Mouse (Mus musculus): ENCODE measurements around the gene Cacna1a. TPM values are rescaled to one million over a fixed set of nuclear protein-coding genes. Genes with fewer than 3 reads are reported as not detected.

Cacna1a gene
- polyA plus RNA-seq, 1 experiment from 2014 or later = 3.8 TPM

- Histone ChIP-seq H3K27me3 (ENCODE audit: insufficient read depth, low read length) (peaks cover 28% of the 10 kb centered on the region), H3K27ac (ENCODE audit: low read depth) (no peak overlapping the region), H3K9me3 (ENCODE audit: low read depth, low read length) (no peaks in the 10 kb centered on the region), H3K4me1 (ENCODE audit: insufficient read depth) (no peaks in the 10 kb centered on the region), H3K4me3 (ENCODE audit: low read depth, low read length) (no peak overlapping the region), H3K36me3 (ENCODE audit: insufficient read depth) (no peaks in the 10 kb centered on the region), H3K4me2 (no peak overlapping the region), H3K9ac (no peak overlapping the region)
- DNase-seq (no peak), ATAC-seq (ENCODE audit: insufficient read depth) (no peak)
- no peak for TF ChIP-seq CTCF (IDR thresholded peaks at IDR 0.05; ENCODE audit: low read depth)
- WGBS = 75% methylated on average over 4 of the region's 4 CpGs
Measured at GRCm38 (mm10) chr8:84553617-84554016, 165.4 kb downstream of the Cacna1a start.

DNA sequence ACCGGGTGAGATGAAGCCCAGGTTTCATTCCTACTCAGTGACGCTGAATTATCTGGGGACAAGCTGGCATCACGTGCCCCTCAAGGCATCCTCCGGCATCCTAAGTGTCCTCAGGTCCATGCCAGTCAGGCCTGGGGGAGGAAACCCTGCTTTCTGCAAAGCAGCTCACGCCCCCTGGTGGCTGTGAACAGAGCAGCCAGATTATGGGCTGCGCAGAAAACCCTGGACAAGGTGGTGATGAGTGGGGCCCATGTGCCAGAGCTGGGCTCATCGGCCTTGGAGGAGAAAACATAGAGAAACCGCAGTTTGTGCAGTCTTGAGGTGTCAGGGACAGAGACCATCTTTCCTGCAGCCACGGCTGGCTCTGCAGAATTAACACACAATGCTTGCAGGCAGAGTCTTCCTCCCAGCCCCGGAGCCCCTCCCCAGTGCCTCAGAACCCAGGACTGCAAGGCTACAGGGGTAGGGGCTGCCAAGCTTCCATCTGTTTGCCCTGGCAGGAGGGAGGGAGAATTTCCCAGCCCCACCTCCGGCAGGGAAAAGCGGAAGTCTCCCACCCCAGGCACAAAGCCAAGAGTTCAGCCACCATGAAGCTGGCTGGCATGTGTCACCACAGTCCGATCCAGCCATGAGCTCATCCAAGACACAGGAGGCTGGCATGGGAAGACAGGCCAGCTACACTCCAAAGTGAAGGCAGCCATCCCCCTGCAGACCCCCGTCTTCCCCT, 166.2 kb downstream of the Cacna1a start:
- peak; percentile 83 for DNase-seq
- peak; percentile 80 for ATAC-seq (ENCODE audit: insufficient read depth)
- Histone ChIP-seq H3K4me2 (0 out of 2 replicates have a peak overlapping the region, but pooled peaks have one; percentile 10), H3K4me1 (ENCODE audit: insufficient read depth) (no peaks in the 10 kb centered on the region), H3K27me3 (ENCODE audit: insufficient read depth, low read length) (peaks cover 36% of the 10 kb centered on the region), H3K4me3 (ENCODE audit: low read depth, low read length) (no peak overlapping the region), H3K27ac (ENCODE audit: low read depth) (no peak overlapping the region), H3K9ac (no peak overlapping the region), H3K9me3 (ENCODE audit: low read depth, low read length) (no peaks in the 10 kb centered on the region), H3K36me3 (ENCODE audit: insufficient read depth) (no peaks in the 10 kb centered on the region)
- 30% methylated on average over 14 of the region's 14 CpGs for WGBS
- TF ChIP-seq CTCF (IDR thresholded peaks at IDR 0.05; ENCODE audit: low read depth) = peak; percentile 85

DNA sequence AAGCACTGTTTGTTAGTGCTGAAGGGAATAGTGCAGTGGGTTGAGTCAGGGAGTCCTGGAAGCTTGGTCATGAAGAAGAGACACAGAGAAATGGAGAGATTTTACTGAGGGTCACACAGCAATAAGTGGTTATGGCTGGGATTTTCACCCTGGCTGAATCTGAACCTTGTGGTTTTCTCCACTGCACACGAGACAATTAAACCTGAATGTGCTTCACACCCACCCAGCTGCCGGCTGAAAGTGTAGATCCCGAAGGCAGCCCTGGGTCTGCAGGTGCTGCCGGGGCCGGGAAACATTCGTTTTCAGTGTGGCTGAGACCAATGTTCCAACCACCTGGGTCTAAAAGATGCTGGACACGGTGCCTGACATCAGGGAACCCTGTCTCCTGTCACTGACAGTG, 167.0 kb downstream of the Cacna1a start:
- H3K27ac ChIP-seq (ENCODE audit: low read depth) = no peak overlapping the region
- TF ChIP-seq CTCF (IDR thresholded peaks at IDR 0.05; ENCODE audit: low read depth) = no peak
- H3K4me3 ChIP-seq (ENCODE audit: low read depth, low read length) = no peak overlapping the region
- H3K9me3 ChIP-seq (ENCODE audit: low read depth, low read length) = no peaks in the 10 kb centered on the region
- ATAC-seq (ENCODE audit: insufficient read depth) = no peak
- no peak for DNase-seq
- H3K4me1 ChIP-seq (ENCODE audit: insufficient read depth) = no peaks in the 10 kb centered on the region
- H3K4me2 ChIP-seq = no peak overlapping the region
- H3K9ac ChIP-seq = no peak overlapping the region
- 68% methylated on average over 7 of the region's 7 CpGs for WGBS
- H3K27me3 ChIP-seq (ENCODE audit: insufficient read depth, low read length) = peaks cover 45% of the 10 kb centered on the region
- no peaks in the 10 kb centered on the region for H3K36me3 ChIP-seq (ENCODE audit: insufficient read depth)

GRCm38 (mm10) chr8:84557936-84558335, 169.7 kb downstream of the Cacna1a start:
- ATAC-seq (ENCODE audit: insufficient read depth) = no peak
- peaks cover 53% of the 10 kb centered on the region for H3K27me3 ChIP-seq (ENCODE audit: insufficient read depth, low read length)
- H3K9me3 ChIP-seq (ENCODE audit: low read depth, low read length) = no peaks in the 10 kb centered on the region
- WGBS = 79% methylated on average over 4 of the region's 4 CpGs
- no peak overlapping the region for H3K4me2 ChIP-seq
- no peak overlapping the region for H3K4me3 ChIP-seq (ENCODE audit: low read depth, low read length)
- no peak overlapping the region for H3K27ac ChIP-seq (ENCODE audit: low read depth)
- no peak overlapping the region for H3K9ac ChIP-seq
- no peak for TF ChIP-seq CTCF (IDR thresholded peaks at IDR 0.05; ENCODE audit: low read depth)
- no peak for DNase-seq
- H3K36me3 ChIP-seq (ENCODE audit: insufficient read depth) = no peaks in the 10 kb centered on the region
- no peaks in the 10 kb centered on the region for H3K4me1 ChIP-seq (ENCODE audit: insufficient read depth)

- Histone ChIP-seq H3K9ac (peak overlapping the region; percentile 20; the same call in 1 of the 2 replicates), H3K4me1 (ENCODE audit: insufficient read depth) (no peaks in the 10 kb centered on the region), H3K9me3 (ENCODE audit: low read depth, low read length) (no peaks in the 10 kb centered on the region), H3K36me3 (ENCODE audit: insufficient read depth) (no peaks in the 10 kb centered on the region), H3K27ac (ENCODE audit: low read depth) (no peak overlapping the region), H3K4me3 (ENCODE audit: low read depth, low read length) (peak overlapping the region; percentile 46), H3K27me3 (ENCODE audit: insufficient read depth, low read length) (peaks cover 50% of the 10 kb centered on the region), H3K4me2 (peak overlapping the region; percentile 67)
- under 1% methylated on average over 64 of the region's 84 CpGs for WGBS
- ATAC-seq (ENCODE audit: insufficient read depth) (no peak), DNase-seq (peak; percentile 32)
- no peak for TF ChIP-seq CTCF (IDR thresholded peaks at IDR 0.05; ENCODE audit: low read depth)
Measured at GRCm38 (mm10) chr8:84559121-84559604, 170.9 kb downstream of the Cacna1a start.

DNA sequence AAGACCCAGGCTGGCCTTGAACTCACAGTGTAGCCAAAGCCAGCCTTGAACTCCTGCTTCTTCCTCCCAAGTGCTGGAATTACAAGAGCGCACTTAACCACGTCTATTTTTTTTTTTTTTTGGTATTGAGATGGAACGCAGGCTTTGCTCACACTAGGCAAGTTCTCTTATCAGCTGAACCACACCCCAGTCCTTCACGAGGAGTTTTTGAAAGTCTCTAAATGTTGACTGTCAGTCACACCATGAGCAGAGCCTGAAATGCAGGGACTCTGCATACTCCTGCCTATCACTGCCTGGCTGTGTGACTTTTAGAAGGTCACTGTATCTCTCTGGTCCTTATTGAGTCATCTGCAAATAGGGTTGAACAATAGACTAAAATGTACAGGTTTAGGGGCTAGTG, 173.5 kb downstream of the Cacna1a start:
- no peaks in the 10 kb centered on the region for H3K36me3 ChIP-seq (ENCODE audit: insufficient read depth)
- H3K4me1 ChIP-seq (ENCODE audit: insufficient read depth) = no peaks in the 10 kb centered on the region
- no peaks in the 10 kb centered on the region for H3K9me3 ChIP-seq (ENCODE audit: low read depth, low read length)
- no peak overlapping the region for H3K4me2 ChIP-seq
- H3K27me3 ChIP-seq (ENCODE audit: insufficient read depth, low read length) = peaks cover 44% of the 10 kb centered on the region
- TF ChIP-seq CTCF (IDR thresholded peaks at IDR 0.05; ENCODE audit: low read depth) = no peak
- H3K9ac ChIP-seq = no peak overlapping the region
- ATAC-seq (ENCODE audit: insufficient read depth) (no peak), DNase-seq (no peak)
- 54% methylated on average over 4 of the region's 4 CpGs for WGBS
- H3K4me3 ChIP-seq (ENCODE audit: low read depth, low read length) = no peak overlapping the region
- H3K27ac ChIP-seq (ENCODE audit: low read depth) = no peak overlapping the region

DNA sequence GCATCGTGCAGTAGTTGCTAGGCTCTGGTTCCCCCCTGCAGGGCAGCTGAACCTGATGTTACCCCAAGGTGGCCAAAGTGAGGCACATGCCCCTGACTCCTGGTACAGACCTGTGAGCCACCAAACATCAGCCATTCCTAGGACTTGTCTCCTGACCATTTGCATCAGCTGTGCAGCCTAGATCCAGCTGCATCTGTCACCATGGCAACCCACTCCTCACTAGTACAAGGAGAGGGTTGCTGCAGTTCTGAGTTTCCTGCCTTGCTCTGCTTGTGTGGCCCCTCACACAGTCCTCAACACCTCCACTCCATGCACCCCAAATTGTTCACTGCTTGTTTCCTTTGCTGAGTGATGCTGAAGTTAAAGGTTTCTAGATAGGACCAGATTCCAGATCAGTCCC, 175.8 kb downstream of the Cacna1a start:
- Histone ChIP-seq H3K4me2 (no peak overlapping the region), H3K36me3 (ENCODE audit: insufficient read depth) (no peaks in the 10 kb centered on the region), H3K4me1 (ENCODE audit: insufficient read depth) (no peaks in the 10 kb centered on the region), H3K9me3 (ENCODE audit: low read depth, low read length) (no peaks in the 10 kb centered on the region), H3K27me3 (ENCODE audit: insufficient read depth, low read length) (peaks cover 21% of the 10 kb centered on the region), H3K4me3 (ENCODE audit: low read depth, low read length) (no peak overlapping the region), H3K27ac (ENCODE audit: low read depth) (no peak overlapping the region), H3K9ac (no peak overlapping the region)
- ATAC-seq (ENCODE audit: insufficient read depth) = no peak
- whole genome bisulfite sequencing = 68% methylated on average over 1 of the region's 1 CpGs
- TF ChIP-seq CTCF (IDR thresholded peaks at IDR 0.05; ENCODE audit: low read depth) = no peak
- DNase-seq = peak; percentile 8
